Mouse (Mus musculus): ENCODE results near the gene Gab2.

The Gab2 gene

GRCm38 (mm10) chr7:97081242-97081958 is at the start of gene Gab2:
Gene Gab2, plus strand, starts transcription at chr7:97081586.
- DNase-seq (ENCODE audit: low read depth, low spot score), result no peak

DNA sequence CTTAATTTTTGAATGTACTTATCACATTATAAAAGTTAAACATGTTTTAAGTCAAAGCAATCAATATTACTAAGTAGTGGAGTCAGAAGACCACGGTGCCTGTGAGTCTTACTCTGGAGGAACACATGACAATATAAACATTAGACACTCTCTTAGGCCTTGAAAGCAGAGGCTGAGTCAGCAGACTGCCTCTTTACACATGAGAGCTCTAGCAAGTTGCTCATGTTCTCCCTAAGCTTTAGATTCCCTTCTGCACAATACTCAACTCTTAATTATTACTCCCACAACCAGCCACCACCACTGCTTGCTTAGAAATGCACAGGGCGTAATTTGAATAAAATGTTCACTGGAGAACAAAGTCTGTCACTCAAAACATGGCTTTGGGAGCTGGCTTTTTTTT is 49.0 kb upstream of the Gab2 start:
- no peak for DNase-seq (ENCODE audit: low read depth, low spot score)

GRCm38 (mm10) chr7:97039641-97040040 is 41.7 kb upstream of the Gab2 start:
- DNase-seq (ENCODE audit: low read depth, low spot score), result no peak

GRCm38 (mm10) chr7:97041868-97042449 is 39.4 kb upstream of the Gab2 start:
- DNase-seq (ENCODE audit: low read depth, low spot score), result no peak

GRCm38 (mm10) chr7:97042981-97043380 is 38.4 kb upstream of the Gab2 start:
- no peak for DNase-seq (ENCODE audit: low read depth, low spot score)

- no peak for DNase-seq (ENCODE audit: low read depth, low spot score)
Measured at GRCm38 (mm10) chr7:97060966-97061365, 20.4 kb upstream of the Gab2 start.

DNA sequence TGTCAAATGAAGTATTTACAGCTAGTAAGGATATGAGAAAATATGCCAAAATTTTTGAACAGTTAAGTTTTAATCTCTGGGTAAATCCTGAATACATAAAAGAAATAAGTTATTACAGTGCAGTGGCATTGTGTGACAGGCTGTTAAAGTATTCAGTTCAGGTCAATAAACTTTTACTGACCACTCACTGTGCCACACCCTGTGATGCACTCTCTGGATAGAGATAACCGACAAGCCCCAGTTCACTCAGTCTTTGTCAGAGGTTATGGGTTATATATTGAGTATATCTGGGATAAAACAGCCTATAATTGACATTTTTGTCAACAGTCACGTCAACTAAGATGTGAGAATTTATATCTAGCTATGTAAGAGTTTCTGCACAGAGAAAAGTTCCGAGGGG is 9.9 kb upstream of the Gab2 start:
- no peak for DNase-seq (ENCODE audit: low read depth, low spot score)

- no peak for DNase-seq (ENCODE audit: low read depth, low spot score)
Measured at GRCm38 (mm10) chr7:97072061-97072460, 9.3 kb upstream of the Gab2 start.

DNA sequence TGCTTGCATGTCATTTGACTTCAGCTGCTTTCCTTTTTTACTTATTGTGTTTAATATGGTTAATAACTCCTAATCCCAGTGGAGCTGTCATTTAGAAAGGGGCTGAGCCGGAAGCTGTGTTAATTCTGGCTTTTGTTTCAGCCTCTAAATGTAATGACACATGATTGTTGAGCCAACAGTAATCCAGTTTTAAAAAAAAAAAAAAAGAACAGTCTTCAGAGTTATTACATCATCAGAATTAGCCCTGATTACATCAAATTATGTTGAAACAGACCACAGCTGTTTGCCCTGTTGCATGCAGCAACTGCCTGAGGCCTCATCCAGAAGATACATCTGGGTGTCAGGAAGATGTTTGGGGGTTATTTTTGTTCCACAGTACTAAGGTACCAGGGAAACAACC is 6.4 kb upstream of the Gab2 start:
- DNase-seq (ENCODE audit: low read depth, low spot score), result no peak

GRCm38 (mm10) chr7:97076977-97077376 is 4.4 kb upstream of the Gab2 start:
- no peak for DNase-seq (ENCODE audit: low read depth, low spot score)

- DNase-seq (ENCODE audit: low read depth, low spot score), result no peak
Measured at GRCm38 (mm10) chr7:97078685-97079084, 2.7 kb upstream of the Gab2 start.

DNA sequence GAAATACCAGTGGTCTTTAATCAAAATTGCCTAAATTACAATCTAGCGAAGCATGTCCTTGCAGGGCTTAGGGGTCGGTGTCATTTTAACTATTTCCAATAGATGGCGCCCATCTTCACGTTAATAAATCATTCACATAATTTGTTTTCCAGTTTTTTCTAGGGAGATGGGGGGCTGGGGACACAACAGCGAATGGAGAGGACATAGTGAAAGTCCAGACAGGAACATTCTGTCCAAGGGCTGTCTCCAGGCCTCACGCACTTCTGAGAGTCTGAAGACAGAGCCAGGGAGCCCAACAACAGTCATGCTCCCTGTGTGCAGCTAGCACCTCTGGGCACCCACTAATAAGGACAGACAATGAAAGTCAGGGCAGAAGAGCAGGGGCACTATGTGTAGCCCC is 2.2 kb upstream of the Gab2 start:
- no peak for DNase-seq (ENCODE audit: low read depth, low spot score)

GRCm38 (mm10) chr7:97079651-97080365 is 1.6 kb upstream of the Gab2 start:
- no peak for DNase-seq (ENCODE audit: low read depth, low spot score)

GRCm38 (mm10) chr7:97080621-97081241 is 655 bp upstream of the Gab2 start:
- no peak for DNase-seq (ENCODE audit: low read depth, low spot score)

- DNase-seq (ENCODE audit: low read depth, low spot score), result no peak
Measured at GRCm38 (mm10) chr7:97081959-97082218, 503 bp downstream of the Gab2 start.

GRCm38 (mm10) chr7:97082219-97083101 is 1.1 kb downstream of the Gab2 start:
- no peak for DNase-seq (ENCODE audit: low read depth, low spot score)

- no peak for DNase-seq (ENCODE audit: low read depth, low spot score)
Measured at GRCm38 (mm10) chr7:97083579-97083978, 2.2 kb downstream of the Gab2 start.

- no peak for DNase-seq (ENCODE audit: low read depth, low spot score)
Measured at GRCm38 (mm10) chr7:97084181-97084580, 2.8 kb downstream of the Gab2 start.

DNA sequence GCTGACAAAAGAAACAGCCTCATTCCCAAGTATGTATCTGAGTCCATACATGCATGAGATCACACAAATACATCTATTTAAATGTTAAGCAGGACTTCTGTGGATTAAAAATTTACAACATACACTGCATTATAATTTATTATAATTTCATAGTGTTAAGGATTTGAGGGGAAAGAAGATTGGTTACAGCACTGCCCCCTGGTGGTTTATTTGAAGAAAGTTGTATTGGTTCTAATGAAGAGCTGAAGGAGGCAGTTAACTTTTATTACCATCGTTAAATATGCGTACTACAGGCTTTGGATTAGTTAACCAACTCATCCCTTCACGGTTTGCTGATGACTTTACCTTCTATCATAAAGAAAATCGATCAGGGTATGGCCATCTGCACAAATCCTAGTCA is 3.9 kb downstream of the Gab2 start:
- no peak for DNase-seq (ENCODE audit: low read depth, low spot score)

- DNase-seq (ENCODE audit: low read depth, low spot score), result no peak
Measured at GRCm38 (mm10) chr7:97094241-97094640, 12.9 kb downstream of the Gab2 start.

DNA sequence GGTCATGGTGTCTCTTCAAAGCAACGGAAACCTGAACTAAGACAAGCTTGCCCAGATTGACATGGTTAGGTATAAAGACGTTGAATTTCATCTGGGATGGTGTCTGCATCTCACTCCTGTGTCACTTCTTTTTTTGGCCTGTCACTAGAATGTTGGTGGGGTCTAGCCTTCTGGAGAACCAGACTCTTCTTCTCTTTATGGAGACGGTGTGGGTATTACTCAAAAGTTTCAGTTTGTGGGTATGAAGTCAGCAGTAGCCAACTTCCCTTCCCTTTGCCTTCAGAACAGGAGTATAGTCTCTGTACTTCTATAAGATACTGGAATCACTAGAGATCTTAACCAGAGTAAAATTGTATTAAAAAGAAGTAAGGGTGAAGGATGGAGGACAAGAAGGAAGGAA is 26.7 kb downstream of the Gab2 start:
- DNase-seq (ENCODE audit: low read depth, low spot score), result no peak

DNA sequence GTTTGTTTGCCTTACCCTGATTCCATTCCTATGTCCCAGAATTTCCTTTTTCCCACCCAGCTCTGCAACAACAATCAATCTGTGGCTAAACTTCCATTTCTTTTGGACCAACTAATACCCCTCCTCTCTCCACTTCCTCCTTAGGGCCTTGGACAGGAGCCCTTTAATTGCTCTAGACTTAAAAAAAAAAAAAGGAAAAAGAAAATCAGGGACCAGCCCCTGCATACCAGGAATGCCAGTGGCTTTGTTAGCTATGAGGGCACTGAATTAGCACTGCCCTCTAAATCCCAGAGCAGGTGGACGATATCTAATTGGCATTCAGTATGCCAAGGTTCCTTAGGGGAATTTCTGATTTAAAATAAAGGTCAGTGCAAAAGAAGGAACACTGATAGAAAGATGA is 47.6 kb downstream of the Gab2 start:
- DNase-seq (ENCODE audit: low read depth, low spot score), result no peak
